Mouse (Mus musculus) G1E-ER4 (cell line): Measurements from ENCODE around the gene Plekhb2. TPM values are rescaled to one million over a fixed set of nuclear protein-coding genes. Genes with fewer than 3 reads are reported as not detected.

Source experiments
- GATA1 ChIP-seq: IDR thresholded peaks from one replicate; pipeline ENCODE4 v1.8.0; 2012; ENCODE audit warnings: low read length, inconsistent platforms
- polyA plus RNA-seq: library from polyadenylated mRNA; stranded (reverse); fragments of >175 nt; gene quantifications from 2 replicates; pipeline ENCODE4 v1.2.3, GENCODE M21; 2012

Plekhb2 gene
- polyA plus RNA-seq, 1 experiment = 0.78 TPM

- TF ChIP-seq GATA1 = no peak
Observed at GRCm38 (mm10) chr1:34824208-34824607, 25.6 kb upstream of the Plekhb2 start.

DNA sequence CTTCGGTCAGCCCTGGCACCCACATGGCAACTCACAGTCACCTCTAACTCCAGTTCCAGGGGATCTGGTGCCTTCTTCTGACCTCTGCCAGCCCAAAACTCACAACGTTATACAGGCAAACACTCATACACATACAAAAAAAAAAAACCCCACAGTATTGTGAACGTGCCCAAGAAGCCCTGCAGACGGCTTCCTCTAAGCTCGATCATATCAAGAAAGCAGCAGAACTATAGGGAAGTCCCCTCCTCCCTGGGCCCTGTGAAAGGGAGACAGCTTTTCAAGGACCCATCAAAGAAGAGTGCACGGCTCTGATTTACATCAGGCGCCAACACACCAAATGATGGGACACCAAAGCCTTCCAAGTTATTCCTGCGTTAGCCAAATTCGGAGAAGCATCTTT is 23.9 kb upstream of the Plekhb2 start:
- no peak for TF ChIP-seq GATA1

DNA sequence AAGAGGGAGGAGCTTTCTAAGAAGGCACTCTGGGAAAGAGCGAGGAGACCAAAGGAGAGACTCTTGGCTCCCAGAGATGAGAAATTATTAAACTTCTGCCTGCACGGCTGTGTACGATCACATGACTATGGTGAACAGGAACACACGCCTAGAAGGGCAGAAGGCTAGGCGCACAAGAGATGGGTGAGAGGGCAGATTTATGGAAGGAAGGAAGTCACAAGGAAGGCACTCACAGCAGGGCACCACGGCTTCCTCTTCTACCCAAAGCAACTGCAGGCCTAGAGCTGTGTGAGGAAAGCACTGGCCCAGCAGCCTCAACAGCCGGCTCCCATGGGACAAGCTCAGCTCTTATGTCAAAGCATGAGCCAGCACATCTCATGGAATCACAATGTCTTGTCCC is 21.9 kb upstream of the Plekhb2 start:
- TF ChIP-seq GATA1 = no peak

- TF ChIP-seq GATA1 = no peak
Observed at GRCm38 (mm10) chr1:34828528-34829294, 21.1 kb upstream of the Plekhb2 start.

DNA sequence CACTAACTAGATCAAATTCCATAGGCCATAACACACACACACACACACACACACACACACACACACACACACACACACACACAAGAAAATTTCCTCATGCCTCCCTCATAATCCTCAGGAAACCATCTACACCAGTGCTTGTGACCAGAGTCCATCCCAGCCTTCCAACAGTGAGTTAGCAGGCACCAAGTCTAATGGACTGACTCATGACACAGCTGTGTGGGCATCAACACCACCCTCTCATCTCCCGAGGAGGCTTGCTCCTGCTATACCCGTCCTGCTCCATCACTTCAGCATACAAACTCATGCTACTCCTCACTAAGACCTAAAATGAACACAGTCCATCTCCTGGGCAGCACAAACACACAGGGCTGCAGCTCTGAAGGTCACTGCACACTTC is 18.8 kb upstream of the Plekhb2 start:
- no peak for TF ChIP-seq GATA1

GRCm38 (mm10) chr1:34831381-34831780 is 18.4 kb upstream of the Plekhb2 start:
- TF ChIP-seq GATA1 = no peak

DNA sequence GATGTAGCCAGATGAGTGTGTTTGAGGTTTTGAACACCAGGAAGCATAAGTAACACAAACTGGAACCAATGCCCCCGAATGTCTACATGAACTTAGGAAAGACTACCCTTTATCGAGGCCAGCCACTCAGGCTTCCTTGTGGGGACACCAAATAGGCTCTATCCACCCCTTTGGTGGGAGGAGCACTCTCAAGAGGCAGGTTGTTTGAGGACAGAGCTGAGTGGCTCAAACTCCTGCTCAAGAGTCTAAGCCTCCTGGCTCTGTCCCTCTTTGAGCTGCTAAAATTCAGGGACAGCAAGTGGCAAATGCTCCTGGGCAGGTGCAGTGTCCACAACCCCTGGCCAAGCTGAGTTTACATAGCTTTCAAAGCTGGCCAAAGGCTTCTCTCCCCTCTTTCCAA is 14.9 kb upstream of the Plekhb2 start:
- no peak for TF ChIP-seq GATA1

- TF ChIP-seq GATA1 = no peak
Observed at GRCm38 (mm10) chr1:34837951-34838689, 11.7 kb upstream of the Plekhb2 start.

DNA sequence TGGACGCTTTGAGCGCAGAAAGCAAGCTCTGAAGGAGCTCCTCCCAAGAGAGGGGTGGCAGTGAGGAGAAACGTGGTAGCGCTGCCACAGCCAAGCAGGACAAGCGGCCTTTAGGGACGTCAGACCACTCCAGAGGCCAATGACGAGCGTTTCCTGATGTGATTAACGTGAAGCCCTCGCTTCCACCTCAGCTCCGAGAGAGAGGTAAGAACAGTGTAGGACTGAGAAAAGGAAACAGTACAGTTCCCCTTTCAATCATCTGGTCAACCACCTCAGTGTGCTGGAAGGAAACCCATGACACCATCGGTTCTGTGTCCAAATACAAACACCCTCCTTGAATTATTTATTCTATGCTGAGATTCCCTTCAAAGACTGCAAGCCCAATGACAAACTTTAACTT is 10.5 kb upstream of the Plekhb2 start:
- no peak for TF ChIP-seq GATA1

- TF ChIP-seq GATA1 = no peak
Observed at GRCm38 (mm10) chr1:34841709-34842388, 7.9 kb upstream of the Plekhb2 start.

- TF ChIP-seq GATA1 = no peak
Observed at GRCm38 (mm10) chr1:34842389-34842861, 7.4 kb upstream of the Plekhb2 start.

DNA sequence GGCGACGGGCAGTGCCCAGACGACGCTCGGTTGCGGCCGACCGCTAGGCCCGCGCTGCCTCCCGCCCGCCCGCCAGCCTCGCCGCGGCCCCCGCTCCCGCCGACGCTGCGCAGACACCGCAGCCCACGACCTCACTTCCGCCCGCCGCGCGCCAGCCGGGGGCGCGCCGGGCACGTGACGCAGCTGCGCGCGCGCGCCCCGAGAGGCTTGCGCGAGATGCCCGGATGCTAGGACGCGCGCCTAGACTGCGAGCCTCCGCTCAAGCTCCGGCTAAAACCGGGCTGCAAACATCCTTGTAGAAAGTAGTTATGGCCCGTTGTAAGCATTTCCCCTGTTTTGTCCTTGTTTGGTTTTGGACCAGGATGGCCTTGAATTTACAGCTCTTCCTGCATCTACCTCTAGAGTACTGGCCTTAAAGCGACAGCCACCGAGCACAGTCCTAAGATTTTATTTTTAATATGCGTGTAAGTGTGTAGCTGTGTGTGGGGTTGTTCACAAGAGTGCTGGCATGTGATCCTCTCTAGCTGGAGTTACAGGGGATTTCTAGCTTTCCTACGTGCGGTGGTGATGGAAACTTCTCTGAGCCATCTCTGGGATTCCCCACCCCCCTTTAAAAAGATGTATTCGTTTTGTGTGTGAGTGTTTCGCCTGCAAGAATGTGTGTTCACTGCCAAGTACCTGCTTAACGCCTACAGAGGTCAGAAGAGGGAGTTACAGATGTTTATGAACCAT is 6.7 kb upstream of the Plekhb2 start, which contains the start of gene Fam168b:
Gene Fam168b, minus strand, starts transcription at position 179 of the 732 bp plus-strand sequence.
- no peak for TF ChIP-seq GATA1

GRCm38 (mm10) chr1:34847070-34847469 is 2.7 kb upstream of the Plekhb2 start:
- no peak for TF ChIP-seq GATA1

DNA sequence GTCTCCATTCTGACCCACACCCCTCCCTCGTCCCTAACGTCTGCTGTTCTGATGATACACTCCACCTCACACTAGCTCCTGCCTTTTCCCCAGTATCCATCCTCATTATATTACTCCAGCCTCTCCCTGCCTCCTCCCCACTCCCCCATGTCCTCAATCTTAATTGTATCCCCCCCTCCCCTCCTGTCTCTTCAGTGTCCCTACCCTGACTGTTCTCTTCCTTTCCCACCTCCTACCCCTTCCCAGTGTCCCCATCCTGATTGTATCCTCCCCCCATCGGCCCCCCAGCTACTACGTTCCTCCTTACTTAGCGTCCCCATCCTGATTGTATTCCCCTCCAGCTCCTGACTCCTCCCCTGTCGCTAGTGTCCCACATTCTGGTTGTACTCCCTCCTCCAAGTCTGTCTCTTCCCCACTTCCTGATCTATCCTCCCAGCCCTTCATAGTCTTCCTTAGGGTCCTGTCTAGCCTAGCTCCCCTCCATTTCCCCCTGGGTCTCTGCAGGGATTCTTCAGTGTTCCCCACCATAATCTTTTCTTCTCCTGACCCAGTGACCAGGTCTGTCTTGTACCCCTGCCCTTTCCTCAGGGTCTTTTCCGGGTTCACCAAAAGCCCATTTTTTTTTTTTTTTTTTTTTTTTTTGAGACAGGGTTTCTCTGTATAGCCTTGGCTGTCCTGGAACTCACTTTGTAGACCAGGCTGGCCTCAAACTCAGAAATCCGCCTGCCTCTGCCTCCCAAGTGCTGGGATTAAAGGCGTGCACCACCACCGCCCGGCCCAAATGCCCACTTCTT is 764 bp downstream of the Plekhb2 start:
- no peak for TF ChIP-seq GATA1

DNA sequence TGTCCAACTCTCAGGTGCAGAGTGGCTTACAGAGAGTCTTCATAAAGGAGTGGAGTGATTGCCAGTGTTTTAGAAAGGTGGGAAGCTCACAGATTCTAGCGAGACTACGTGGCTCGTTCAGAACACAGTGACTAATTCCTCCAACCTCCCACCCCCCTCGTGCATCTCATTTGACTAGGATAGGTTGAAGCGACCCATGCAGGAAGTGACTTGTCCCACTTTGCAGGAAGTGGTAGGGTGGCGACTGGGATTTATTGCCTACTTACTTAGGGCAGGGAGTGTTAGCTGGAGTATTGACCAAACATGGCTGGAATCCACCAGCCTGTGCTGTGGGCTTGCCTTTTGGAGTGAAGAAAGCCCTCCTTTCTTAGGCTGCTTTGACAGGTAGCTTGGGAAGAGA is 1.8 kb downstream of the Plekhb2 start:
- no peak for TF ChIP-seq GATA1
